Mouse (Mus musculus): ENCODE results near the gene Vstm5. TPM values are rescaled to one million over a fixed set of nuclear protein-coding genes. Genes with fewer than 3 reads are reported as not detected.

Gene Vstm5
- polyA plus RNA-seq, 2 experiments = 0.06 to 0.27 TPM

DNA sequence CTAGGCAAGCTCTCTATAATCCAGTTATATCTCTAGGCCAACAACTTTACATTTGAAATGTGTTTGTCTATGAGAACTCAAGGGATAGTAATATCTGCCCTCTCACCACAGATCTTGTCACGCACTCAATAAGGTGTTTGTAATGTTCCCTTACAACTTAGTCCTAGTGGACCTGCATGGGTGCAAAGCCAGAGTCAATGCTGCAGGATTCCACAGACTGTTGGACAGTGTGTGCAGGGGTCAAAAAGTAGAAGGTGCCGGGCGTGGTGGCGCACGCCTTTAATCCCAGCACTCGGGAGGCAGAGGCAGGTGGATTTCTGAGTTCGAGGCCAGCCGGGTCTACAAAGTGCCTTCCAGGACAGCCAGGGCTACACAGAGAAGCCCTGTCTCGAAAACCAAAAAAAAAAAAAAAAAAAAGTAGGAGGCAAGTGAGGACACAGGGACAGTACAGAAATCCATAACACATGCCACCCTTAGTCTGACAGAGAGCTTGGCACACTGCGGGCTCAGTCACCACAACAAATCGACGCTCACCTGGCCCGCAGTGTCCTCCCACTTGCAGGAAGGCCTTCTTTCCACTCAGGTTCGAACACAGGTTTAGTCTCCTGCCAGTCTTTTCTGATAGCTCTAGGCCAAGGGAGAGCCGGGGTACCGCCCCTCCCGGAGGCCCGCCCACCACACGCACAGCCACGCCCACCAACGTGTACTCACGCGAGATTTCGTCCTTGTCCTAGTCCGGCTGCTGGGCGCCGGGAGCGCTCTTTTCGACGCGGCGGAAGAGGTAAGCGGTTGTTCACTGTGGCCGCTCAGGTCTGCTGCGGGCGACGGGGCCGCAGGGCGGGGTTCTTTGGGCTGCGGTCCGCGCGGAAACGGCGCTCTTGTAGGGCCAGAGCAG lies 66.9 kb downstream of the Vstm5 start, which contains the start of gene Taf1d:
Taf1d (plus strand) TSS at position 712 of the 895 bp plus-strand sequence.
- H3K27me3 ChIP-seq (ENCODE audit: control insufficient read depth, insufficient read depth, low read length) = no peaks in the 10 kb centered on the region
- 10% methylated on average over 45 of the region's 45 CpGs for WGBS (ENCODE audit: insufficient replicate concordance)

DNA sequence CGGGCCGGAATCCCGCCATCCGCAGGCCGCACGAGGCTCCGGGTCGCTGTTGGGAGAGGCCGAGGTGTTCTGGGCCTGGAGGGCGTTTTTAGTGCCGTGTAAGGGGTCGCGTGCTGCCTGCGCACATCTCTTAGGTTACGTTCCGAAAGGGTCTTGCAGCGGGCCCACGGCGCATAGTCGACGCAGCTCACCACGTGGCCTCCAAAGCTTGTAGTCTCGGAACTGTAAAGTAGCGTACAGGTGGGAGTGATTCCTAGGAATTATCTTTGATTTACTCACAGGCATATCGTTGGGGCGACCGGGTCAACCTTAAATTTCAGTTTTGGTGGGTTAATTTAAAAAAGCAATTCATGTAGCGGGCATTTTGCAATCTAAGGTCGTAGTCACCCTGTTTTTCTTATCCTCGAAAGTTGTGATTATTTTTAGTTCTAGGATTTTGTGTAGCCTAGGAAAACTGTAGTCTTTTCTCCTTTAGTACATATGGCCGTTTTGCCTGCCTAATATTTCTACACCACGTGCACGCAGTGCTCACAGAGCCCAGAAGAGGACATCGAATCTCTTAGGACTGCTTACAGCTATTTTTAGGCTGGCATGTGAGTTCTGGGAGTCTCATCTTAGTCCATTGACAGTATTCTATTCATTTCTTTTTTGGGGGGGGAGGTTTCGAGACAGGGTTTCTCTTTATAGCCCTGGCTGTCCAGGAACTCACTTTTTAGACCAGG lies 67.7 kb downstream of the Vstm5 start, which contains the start of gene 4931406C07Rik:
4931406C07Rik (minus strand) TSS at position 51 of the 722 bp plus-strand sequence.
- H3K36me3 ChIP-seq (replicated peaks; ENCODE audit: control insufficient read depth, insufficient read depth, low read depth) = peaks cover 34% of the 10 kb centered on the region
- peaks cover 5 to 18% of the 10 kb centered on the region in 2 experiments for H3K4me1 ChIP-seq (replicated peaks; ENCODE audit: control insufficient read depth in 2 of 2, insufficient read depth in 2 of 2, low read length in 1 of 2)
- H3K9ac ChIP-seq (replicated peaks) = peak within 1 kb of the TSS; percentile 78
- no peak for DNase-seq (ENCODE audit: low read depth in 3 of 3, low spot score in 3 of 3)
- no peaks in the 10 kb centered on the region for H3K9me3 ChIP-seq (ENCODE audit: control insufficient read depth, low read length)
- H3K27me3 ChIP-seq (ENCODE audit: control insufficient read depth, insufficient read depth, low read length) = no peaks in the 10 kb centered on the region
- ATAC-seq (ENCODE audit: insufficient read depth) = no peak
- H3K27ac ChIP-seq = peak within 1 kb of the TSS; percentile 44
- peak within 1 kb of the TSS; percentile 83 for H3K4me2 ChIP-seq (ENCODE audit: low read depth)
- TF ChIP-seq CTCF (IDR thresholded peaks at IDR 0.05; ENCODE audit: low read depth) = peak; percentile 7; the same call in 1 of the 2 replicates
- TF ChIP-seq EP300 (IDR thresholded peaks at IDR 0.05; ENCODE audit: low read depth) = no peak
- WGBS (ENCODE audit: insufficient replicate concordance) = under 1% methylated on average over 35 of the region's 35 CpGs
- H3K4me3 ChIP-seq (ENCODE audit: insufficient read depth in 1 of 2, low read depth in 2 of 2, low read length in 2 of 2) = peak within 1 kb of the TSS; percentile 71 to 72

More for the DNA sequence above, 66.9 kb downstream of the Vstm5 start, which contains the start of gene Taf1d:
- peak within 1 kb of the TSS; percentile 71 to 72 for H3K4me3 ChIP-seq (ENCODE audit: insufficient read depth in 1 of 2, low read depth in 2 of 2, low read length in 2 of 2)
- peak within 1 kb of the TSS; percentile 83 for H3K4me2 ChIP-seq (ENCODE audit: low read depth)
- DNase-seq (ENCODE audit: low read depth in 3 of 3, low spot score in 3 of 3) (peak; percentile 87 to 91 (median 90)), ATAC-seq (ENCODE audit: insufficient read depth) (peak; percentile 96)
- no peaks in the 10 kb centered on the region for H3K9me3 ChIP-seq (ENCODE audit: control insufficient read depth, low read length)
- peaks cover 5 to 22% of the 10 kb centered on the region in 2 experiments for H3K4me1 ChIP-seq (replicated peaks; ENCODE audit: control insufficient read depth in 2 of 2, insufficient read depth in 2 of 2, low read length in 1 of 2)
- peaks cover 27% of the 10 kb centered on the region for H3K36me3 ChIP-seq (replicated peaks; ENCODE audit: control insufficient read depth, insufficient read depth, low read depth)
- H3K27ac ChIP-seq = peak within 1 kb of the TSS; percentile 44
- peak within 1 kb of the TSS; percentile 78 for H3K9ac ChIP-seq (replicated peaks)
- peak; percentile 40; the same call in 1 of the 2 replicates for TF ChIP-seq EP300 (IDR thresholded peaks at IDR 0.05; ENCODE audit: low read depth)
- no peak for TF ChIP-seq CTCF (IDR thresholded peaks at IDR 0.05; ENCODE audit: low read depth)

DNA sequence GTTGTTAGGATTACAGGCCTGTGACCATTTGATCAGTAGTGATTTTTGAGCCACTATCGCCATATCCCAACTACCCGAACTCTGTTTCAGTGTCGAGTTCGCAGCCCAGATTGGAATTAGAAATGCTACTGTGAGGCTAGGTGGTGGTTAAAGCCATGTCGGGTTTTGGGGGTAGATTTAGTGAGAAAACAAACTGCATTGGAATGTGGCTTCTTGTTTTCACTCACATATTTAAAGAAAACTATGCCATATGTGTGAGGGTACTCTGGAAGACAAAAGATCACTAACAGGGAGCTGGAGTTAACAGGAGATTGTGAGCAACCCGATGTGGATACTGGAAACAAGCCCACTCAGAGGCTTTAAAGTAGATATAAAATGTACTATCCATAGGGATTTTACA lies 68.4 kb downstream of the Vstm5 start:
- Histone ChIP-seq H3K4me1 (replicated peaks; ENCODE audit: control insufficient read depth in 2 of 2, insufficient read depth in 2 of 2, low read length in 1 of 2) (peaks cover 5 to 18% of the 10 kb centered on the region in 2 experiments), H3K9me3 (ENCODE audit: control insufficient read depth, low read length) (no peaks in the 10 kb centered on the region), H3K27ac (no peak overlapping the region; the same call in 1 of the 2 replicates), H3K36me3 (replicated peaks; ENCODE audit: control insufficient read depth, insufficient read depth, low read depth) (peaks cover 41% of the 10 kb centered on the region), H3K9ac (replicated peaks) (peak overlapping the region; percentile 78), H3K4me3 (ENCODE audit: insufficient read depth in 1 of 2, low read depth in 2 of 2, low read length in 2 of 2) (peak overlapping the region; percentile 71 to 72), H3K27me3 (ENCODE audit: control insufficient read depth, insufficient read depth, low read length) (no peaks in the 10 kb centered on the region), H3K4me2 (ENCODE audit: low read depth) (peak overlapping the region; percentile 83)
- ATAC-seq (ENCODE audit: insufficient read depth) (no peak), DNase-seq (ENCODE audit: low read depth in 3 of 3, low spot score in 3 of 3) (no peak)
- TF ChIP-seq EP300 (IDR thresholded peaks at IDR 0.05; ENCODE audit: low read depth) (no peak), CTCF (IDR thresholded peaks at IDR 0.05; ENCODE audit: low read depth) (no peak)
- WGBS (ENCODE audit: insufficient replicate concordance) = 3% methylated on average over 6 of the region's 6 CpGs

DNA sequence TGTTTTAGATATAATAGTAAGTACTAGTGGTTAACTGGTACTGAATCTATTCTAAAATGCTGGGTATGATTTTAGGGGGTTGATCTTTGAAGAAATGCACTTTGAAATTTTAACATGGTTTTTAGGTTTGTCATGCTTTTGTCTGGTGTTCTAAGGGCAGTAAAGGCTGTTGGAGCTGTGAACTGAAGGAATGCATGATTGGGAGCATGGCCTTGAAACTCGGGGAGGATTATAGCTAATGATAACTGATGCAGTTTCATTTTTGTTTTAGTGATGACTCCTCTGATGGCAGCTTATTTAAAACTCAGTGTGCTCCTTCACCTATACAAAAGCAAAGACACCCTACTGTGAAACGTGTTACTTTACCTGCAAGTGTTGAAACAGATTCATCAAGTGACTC lies 69.4 kb downstream of the Vstm5 start:
- H3K27me3 ChIP-seq (ENCODE audit: control insufficient read depth, insufficient read depth, low read length) = no peaks in the 10 kb centered on the region
- ATAC-seq (ENCODE audit: insufficient read depth) (no peak), DNase-seq (ENCODE audit: low read depth in 3 of 3, low spot score in 3 of 3) (no peak)
- H3K27ac ChIP-seq = no peak overlapping the region
- no peak overlapping the region for H3K9ac ChIP-seq (replicated peaks)
- H3K9me3 ChIP-seq (ENCODE audit: control insufficient read depth, low read length) = no peaks in the 10 kb centered on the region
- H3K4me1 ChIP-seq (replicated peaks; ENCODE audit: control insufficient read depth in 2 of 2, insufficient read depth in 2 of 2, low read length in 1 of 2) = peaks cover 5 to 18% of the 10 kb centered on the region in 2 experiments
- H3K36me3 ChIP-seq (replicated peaks; ENCODE audit: control insufficient read depth, insufficient read depth, low read depth) = peaks cover 47% of the 10 kb centered on the region
- WGBS (ENCODE audit: insufficient replicate concordance) = 26% methylated on average over 2 of the region's 2 CpGs
- H3K4me2 ChIP-seq (ENCODE audit: low read depth) = peak overlapping the region; percentile 83
- TF ChIP-seq EP300 (IDR thresholded peaks at IDR 0.05; ENCODE audit: low read depth) (no peak), CTCF (IDR thresholded peaks at IDR 0.05; ENCODE audit: low read depth) (no peak)
- no peak overlapping the region; a peak in 2 of 4 replicates for H3K4me3 ChIP-seq (ENCODE audit: insufficient read depth in 1 of 2, low read depth in 2 of 2, low read length in 2 of 2)

Other genes with a start within 250 kb of the Vstm5 start
- 0.92 and 2.8 TPM in 2 replicates for gene Panx1, start 193.6 kb upstream of the Vstm5 start, polyA plus RNA-seq (2012; rRNA removed)
- gene Panx1, start 193.6 kb upstream of the Vstm5 start, polyA plus RNA-seq (2014; fragmentation: Nextera tagmentation; extraction: Ambion mirVana) = 4.6 and 4.7 TPM in 2 replicates
- not detected in 2 replicates for gene Hephl1, start 126.9 kb upstream of the Vstm5 start, polyA plus RNA-seq (2012; rRNA removed)
- gene Hephl1, start 126.9 kb upstream of the Vstm5 start, polyA plus RNA-seq (2014; fragmentation: Nextera tagmentation; extraction: Ambion mirVana) = 0.04 and 0.05 TPM in 2 replicates
- gene Med17, start 40.9 kb downstream of the Vstm5 start, polyA plus RNA-seq (2012; rRNA removed) = 9.6 and 15.0 TPM in 2 replicates
- 15.8 and 17.2 TPM in 2 replicates for gene Med17, start 40.9 kb downstream of the Vstm5 start, polyA plus RNA-seq (2014; fragmentation: Nextera tagmentation; extraction: Ambion mirVana)
- gene Taf1d, start 67.2 kb downstream of the Vstm5 start, polyA plus RNA-seq (2012; rRNA removed) = 33.8 and 57.4 TPM in 2 replicates
- gene Taf1d, start 67.2 kb downstream of the Vstm5 start, polyA plus RNA-seq (2014; fragmentation: Nextera tagmentation; extraction: Ambion mirVana) = 29.6 TPM in 2 replicates
- 4.0 and 5.9 TPM in 2 replicates for gene 4931406C07Rik, start 67.4 kb downstream of the Vstm5 start, polyA plus RNA-seq (2012; rRNA removed)
- gene 4931406C07Rik, start 67.4 kb downstream of the Vstm5 start, polyA plus RNA-seq (2014; fragmentation: Nextera tagmentation; extraction: Ambion mirVana) = 2.3 and 2.7 TPM in 2 replicates
- gene Cep295, start 118.7 kb downstream of the Vstm5 start, polyA plus RNA-seq (2012; rRNA removed) = 10.4 and 15.7 TPM in 2 replicates
- 9.5 and 9.6 TPM in 2 replicates for gene Cep295, start 118.7 kb downstream of the Vstm5 start, polyA plus RNA-seq (2014; fragmentation: Nextera tagmentation; extraction: Ambion mirVana)